Mouse (Mus musculus) layer of hippocampus, adult 11-12 months (tissue): ENCODE results near the gene AI413582.

Source experiments
- DNase-seq: peaks from one replicate; pipeline ENCODE4 v3.0.0; 2022; ENCODE audit warnings: low spot score

AI413582 gene

GRCm38 (mm10) chr17:27579816-27580215 is 14.3 kb upstream of the AI413582 start:
- no peak for DNase-seq

DNA sequence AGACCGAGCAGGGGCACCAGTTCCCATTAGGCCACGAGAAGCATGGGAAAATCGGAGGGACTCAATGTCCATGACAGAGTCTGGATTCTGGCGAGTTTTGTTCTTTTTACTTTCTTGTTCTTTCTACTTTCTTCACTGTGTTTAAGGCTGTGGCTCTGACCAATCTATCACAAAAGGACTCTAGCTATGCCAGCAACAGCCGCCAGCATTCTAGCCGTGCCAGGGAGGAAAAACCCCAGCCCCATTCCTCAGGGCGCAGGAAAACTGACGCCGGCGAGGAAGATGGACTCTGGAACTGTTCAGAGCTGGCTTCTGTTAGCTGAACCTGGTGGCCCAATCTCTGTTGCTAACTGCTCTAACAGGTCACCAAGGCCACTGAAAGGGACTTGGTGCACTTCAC is 12.9 kb upstream of the AI413582 start:
- no peak for DNase-seq

- DNase-seq, result no peak
Observed at GRCm38 (mm10) chr17:27577468-27577867, 11.9 kb upstream of the AI413582 start.

GRCm38 (mm10) chr17:27576056-27576455 is 10.5 kb upstream of the AI413582 start:
- DNase-seq, result no peak

GRCm38 (mm10) chr17:27575116-27575776 is 9.7 kb upstream of the AI413582 start:
- no peak for DNase-seq

DNA sequence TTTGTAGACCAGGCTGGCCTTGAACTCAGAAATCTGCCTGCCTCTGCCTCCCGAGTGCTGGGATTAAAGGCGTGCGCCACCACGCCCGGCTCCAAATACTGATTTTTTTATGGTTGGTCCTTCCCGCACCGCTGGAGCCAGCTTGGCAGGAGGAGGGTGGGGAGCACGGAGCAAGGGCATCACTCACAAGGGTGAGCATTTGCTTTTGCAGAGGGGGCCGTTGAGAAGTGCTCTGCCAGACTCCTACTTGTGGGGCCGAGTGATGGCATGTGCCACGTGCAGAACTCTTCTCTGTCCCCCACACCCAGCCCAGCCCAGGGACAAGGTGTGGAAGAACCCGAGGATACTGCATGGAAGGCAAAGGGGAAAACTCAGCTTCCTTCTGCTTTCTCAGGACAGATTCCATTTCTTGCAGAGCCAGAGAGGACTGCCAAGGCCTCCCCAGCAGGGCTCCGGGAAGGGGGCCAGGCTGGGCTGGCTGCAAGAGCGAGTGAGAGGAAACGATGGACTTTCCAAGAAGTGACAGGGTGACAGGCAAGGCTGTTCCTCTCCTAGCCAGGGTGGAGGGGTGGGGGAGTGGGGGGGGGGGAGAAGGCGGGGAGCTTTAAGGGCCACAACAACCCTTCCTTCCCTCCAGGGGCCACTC is 9.0 kb upstream of the AI413582 start:
- peak; percentile 68 for DNase-seq

DNA sequence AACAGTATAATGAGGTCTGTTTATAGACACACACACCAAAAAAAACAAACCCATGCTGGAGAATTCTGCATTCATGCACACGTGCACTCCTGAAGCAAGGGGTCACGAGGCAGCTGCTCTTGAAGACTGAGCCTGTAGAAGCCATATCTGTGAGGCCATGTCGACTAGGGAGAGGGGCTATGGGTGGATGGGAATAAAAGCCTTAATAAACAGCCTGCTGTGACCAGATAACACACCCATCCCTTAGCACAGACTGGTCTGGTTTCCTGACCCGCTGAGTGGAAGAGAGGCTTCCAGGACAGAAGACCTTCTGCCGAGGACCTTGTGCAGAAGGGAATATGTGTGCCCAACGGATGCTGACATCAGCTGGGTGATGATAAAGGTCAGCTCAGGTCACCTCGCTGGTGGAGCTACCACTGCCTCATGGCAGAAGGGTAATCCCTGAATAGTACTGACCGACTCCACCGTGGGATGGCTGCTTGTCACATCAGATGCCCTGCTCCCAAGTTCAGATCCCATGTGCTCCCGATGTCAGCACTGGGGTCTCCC is 8.3 kb upstream of the AI413582 start:
- DNase-seq, result no peak

GRCm38 (mm10) chr17:27571315-27571714 is 5.8 kb upstream of the AI413582 start:
- no peak for DNase-seq

DNA sequence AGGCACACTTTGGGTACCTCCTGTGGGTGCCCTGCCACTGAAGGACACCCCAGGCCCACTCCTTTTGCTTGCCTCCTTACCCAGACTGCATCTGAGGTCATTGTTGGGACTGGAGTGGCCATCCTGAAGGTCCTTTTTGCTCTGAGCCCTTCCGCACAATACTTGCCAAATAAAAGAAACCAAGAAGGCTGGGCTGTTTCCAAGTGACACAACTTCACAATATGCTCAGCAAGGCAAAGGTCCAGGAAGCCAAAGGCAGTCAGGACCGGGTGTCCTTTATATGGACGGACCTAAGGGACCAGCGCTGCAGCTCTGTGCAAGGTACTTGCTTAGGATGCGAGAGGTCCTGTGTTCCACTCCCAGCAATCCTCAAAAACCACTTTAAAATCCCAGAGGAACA is 2.7 kb upstream of the AI413582 start:
- DNase-seq, result no peak

GRCm38 (mm10) chr17:27565942-27566267 is 349 bp upstream of the AI413582 start:
- no peak for DNase-seq

- DNase-seq, result no peak
Observed at GRCm38 (mm10) chr17:27564391-27565162, 979 bp downstream of the AI413582 start.

GRCm38 (mm10) chr17:27563771-27564244 is 1.7 kb downstream of the AI413582 start:
- no peak for DNase-seq

DNA sequence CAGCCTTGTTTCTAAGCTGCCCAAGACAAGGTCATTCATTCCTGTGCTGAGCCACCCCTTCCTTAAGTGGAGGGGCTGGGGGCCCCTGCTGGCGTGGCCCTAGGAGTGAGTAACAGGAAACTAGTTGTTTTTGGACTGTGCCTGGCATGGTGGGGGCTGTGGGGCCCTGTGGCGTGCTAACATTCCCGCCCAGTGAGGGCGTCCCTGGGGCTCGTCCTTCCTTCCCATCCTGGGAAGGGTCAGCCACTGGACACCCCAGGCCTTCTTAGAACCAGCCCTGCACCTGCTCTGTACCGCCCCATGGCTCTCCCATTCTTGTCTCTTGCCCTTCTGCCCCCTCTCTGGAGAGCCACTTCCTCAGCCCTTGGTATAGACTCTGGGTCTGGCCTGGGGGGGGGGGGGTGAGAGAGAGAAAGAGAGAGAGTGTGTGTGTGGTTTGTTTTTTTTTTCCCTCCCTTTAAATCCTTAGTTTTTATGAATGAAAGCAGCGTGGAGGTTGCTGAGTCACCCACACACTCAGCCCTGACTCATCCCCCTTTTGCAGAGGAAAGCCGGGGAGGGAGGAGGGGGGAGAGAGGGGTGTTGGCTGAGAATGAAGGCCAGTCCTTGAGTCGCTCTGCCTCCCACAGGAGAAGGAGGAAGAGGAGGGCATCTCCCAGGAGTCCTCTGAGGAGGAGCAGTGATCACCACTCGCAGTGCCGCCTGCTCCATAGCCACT is 3.6 kb downstream of the AI413582 start:
- no peak for DNase-seq

GRCm38 (mm10) chr17:27560926-27561480 is 4.6 kb downstream of the AI413582 start:
- no peak for DNase-seq

DNA sequence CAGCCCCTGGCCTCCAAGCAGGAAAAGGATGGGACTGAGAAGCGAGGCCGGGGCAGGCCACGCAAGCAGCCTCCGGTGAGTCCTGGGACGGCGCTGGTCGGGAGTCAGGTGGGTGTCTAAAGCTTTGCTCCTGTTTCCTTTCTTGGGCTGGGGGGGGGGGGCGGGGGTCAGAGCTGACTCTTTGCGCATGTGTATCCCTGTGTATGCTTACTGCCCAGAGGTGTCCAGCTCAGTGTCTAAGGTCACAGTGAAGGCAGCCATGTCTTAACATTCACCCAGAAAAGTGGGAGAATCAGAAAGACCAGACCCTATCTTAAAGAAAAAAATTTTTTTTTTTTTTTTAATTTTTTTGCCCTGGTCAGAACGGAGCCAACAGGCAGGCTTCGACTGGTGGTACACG is 6.0 kb downstream of the AI413582 start:
- DNase-seq, result no peak

GRCm38 (mm10) chr17:27558845-27559244 is 6.7 kb downstream of the AI413582 start:
- DNase-seq, result no peak

DNA sequence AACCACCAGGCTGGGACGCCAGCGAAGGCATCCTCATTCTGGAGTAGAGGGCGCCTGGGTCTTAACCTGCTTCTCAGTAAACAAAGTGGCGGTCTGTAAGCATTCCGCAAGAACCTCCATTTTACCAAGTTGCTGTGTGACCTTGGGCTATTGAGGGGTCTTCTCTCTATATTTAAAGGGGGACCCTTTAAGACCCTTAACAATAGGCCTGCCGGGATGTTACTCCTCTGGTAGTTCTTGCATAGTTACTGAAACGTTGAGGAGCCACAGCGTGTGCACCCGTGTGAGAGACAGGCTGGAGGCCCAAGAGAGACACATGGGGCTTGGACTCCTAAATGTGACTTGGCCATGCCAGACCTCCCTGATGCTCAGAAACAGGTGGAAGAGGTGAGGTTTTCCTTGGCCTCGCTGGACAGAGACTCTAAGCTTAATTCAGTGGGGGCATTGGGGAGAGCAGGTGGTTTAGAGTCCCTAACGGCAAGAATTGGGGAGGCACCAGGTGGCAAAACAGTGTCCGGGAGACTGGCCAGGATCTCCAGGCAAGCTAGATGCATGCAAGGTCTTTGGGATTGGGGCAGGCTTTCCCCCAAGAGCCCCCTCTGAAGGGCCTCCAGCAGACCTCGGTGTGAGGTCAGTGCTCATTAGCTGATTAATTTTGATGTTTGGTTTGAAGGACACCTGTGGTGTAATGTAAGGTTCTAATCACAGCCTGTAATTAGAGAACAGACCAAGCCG is 7.5 kb downstream of the AI413582 start:
- no peak for DNase-seq

DNA sequence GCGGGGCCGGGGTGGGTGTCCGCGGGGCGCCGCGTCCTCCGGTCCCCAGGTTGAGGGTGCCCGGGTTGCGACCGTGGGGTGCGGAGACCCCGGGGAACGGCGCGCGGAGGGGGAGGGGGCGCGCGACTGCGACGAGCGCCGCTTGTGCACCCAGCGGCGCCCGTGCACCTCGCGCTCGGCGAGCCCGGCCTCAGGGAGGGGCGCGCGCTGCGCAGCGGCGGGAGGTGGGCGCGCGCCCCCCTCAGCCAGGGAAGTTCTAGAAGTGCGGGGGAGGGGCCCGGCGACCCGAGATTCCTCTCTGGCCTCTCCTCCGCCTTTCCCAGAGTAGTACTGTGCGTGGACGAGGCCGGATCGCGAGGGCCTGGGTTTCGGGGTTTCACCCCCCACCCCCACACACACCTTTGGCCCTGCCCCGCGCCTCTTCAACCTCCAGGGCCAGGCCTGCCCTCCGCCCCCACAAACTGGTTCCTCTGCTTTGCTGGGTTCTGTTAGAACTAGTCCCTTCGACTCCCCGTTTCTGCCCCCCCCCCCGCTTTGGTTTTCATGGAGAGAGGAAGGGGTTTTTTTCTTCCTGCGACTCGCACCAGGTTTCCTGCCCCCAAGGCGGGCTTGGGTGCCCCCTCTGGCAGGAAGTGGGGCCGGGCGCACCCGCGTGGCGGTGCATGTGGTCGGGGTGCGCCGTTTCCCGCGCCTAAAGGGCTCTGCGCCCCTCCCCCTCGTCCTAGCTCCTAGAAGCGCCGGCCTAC is 8.2 kb downstream of the AI413582 start:
- DNase-seq, result no peak

- peak; percentile 82 for DNase-seq
Observed at GRCm38 (mm10) chr17:27556315-27557011, 9.1 kb downstream of the AI413582 start, which contains the start of gene Hmga1. TSS of gene Hmga1 (plus strand) at chr17:27556497.
